Mouse (Mus musculus) Patski (cell line): ENCODE results near the gene H1fx. TPM values are rescaled to one million over a fixed set of nuclear protein-coding genes. Genes with fewer than 3 reads are reported as not detected.
"Not testable (repeated sequence)": the region's sequence is repeated elsewhere in the genome, so short reads cannot be mapped to it uniquely, and the experiment has no call there.

ENCODE experiments used
- ATAC-seq: fragments of 100-300 bp; one replicate; pipeline ENCODE4 v1.8.0; 2021
- CTCF ChIA-PET: fragments of 350-600 bp; sonication (Branson Sonifier 250); formaldehyde crosslinking; loops from one replicate; lab custom pipeline; 2022; ENCODE audit warnings: inconsistent platforms; lab: Charles Lee
- POLR2A ChIA-PET: fragments of 350-600 bp; sonication (Branson Sonifier 250); formaldehyde crosslinking; loops from one replicate; lab custom pipeline; 2022; ENCODE audit warnings: antibody characterized with exemption, inconsistent platforms; lab: Charles Lee
- DNase-seq: peaks from one replicate; pipeline ENCODE4 v3.0.0-alpha.2; 2011; ENCODE audit warnings: low read depth, low spot score
- H3K27me3 ChIP-seq: fragments of 371-371 bp; one replicate; pipeline ENCODE4 v1.5.1; 2021
- CTCF ChIP-seq: fragments of 100-300 bp; IDR thresholded peaks from one replicate; pipeline ENCODE4 v1.5.1; 2021
- in situ Hi-C: fragments of 300-500 bp; cut with MboI; formaldehyde crosslinking; loops from 3 replicates; pipeline ENCODE4 v1.11.1; 2018; ENCODE audit warnings: low pct_unique_long_range_greater_than_20kb, mixed read lengths
- polyA plus RNA-seq: library from polyadenylated mRNA; unstranded; gene quantifications from one replicate; pipeline ENCODE4 v1.2.3, GENCODE M21; 2021

The H1fx gene
- polyA plus RNA-seq, 1 experiment from 2014 or later: 29.6 TPM

DNA sequence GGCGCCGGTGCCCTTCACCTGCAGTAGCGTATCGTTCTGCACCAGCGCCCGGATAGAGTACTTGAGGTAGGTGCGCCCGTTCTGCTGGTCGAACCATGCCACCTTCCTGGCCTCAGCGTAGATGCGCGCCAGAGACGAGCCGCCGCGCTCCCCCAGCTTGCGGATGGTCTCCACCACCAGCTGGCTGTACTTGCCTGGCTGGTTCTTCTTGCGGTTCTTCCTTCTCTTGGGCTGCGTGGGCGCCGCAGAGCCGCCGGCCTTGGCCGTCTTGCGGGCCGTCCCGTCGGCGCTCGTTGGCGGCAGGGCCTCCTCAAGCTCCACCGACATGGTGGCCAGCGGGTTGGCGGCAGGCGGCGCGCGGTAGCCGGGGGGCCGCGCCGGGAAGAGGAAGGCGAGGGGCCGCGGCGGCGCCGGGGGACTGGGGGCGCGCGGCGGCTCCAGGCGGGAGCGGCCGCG, 379 bp downstream of the H1fx start:
- in situ Hi-C loops: no loop called here
- ChIA-PET CTCF (interaction anchor here (1.8 kb wide), 1 partner anchor 74 kb away, joined by 4 read pairs; no protein-coding TSS in a partner anchor), POLR2A (interaction anchor here (1.2 kb wide), 1 partner anchor 10 kb away, joined by 4 read pairs; no protein-coding TSS in a partner anchor)
- H3K27me3 ChIP-seq: no peaks in the 10 kb centered on the region
- peak; percentile 3 for ATAC-seq
- TF ChIP-seq CTCF: no peak
- DNase-seq: no peak

DNA sequence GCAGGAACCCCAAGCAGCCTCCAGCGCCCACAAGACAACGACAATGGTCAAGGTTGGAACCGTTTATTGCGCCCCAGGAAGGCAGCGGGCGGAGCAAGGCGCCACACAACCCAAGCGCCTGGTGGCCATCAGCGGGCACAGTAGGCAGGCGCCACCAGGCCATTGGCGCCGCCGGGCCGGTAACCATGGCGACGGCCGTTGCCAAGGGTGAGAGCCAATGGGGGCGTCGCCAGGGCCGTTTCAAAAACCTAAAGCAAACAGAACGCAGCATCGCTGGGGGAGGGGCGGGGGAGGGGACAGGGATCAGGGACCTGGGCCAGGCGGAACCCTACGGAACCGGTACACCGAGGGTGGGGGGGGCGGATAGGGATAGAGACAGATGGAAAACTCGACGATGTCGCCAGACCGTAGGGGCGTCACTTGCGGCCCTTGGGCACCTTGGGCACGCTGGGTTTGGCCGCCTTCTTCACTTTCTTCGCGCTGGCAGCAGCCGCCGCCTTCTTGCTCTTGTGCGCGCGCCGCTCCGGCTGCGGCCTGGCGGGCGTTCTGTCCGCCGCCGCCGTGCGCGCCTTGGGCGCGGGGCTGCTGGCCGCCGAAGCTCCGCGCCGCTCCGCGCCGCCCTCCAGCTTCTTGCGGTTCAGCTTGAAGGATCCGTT, 935 bp downstream of the H1fx start:
- POLR2A ChIA-PET: interaction anchor here (1.2 kb wide), 1 partner anchor 10 kb away, joined by 4 read pairs; no protein-coding TSS in a partner anchor
- TF ChIP-seq CTCF: no peak
- ATAC-seq: peak; percentile 64
- CTCF ChIA-PET: interaction anchor here (1.8 kb wide), 1 partner anchor 74 kb away, joined by 4 read pairs; no protein-coding TSS in a partner anchor
- no peaks in the 10 kb centered on the region for H3K27me3 ChIP-seq
- no peak for DNase-seq
- in situ Hi-C loops: no loop called here

GRCm38 (mm10) chr6:87979728-87980127, 1.7 kb downstream of the H1fx start:
- H3K27me3 ChIP-seq: no peaks in the 10 kb centered on the region
- no peak for DNase-seq
- no peak for TF ChIP-seq CTCF
- ChIA-PET POLR2A (no interaction called here), CTCF (interaction anchor here (1.8 to 2.1 kb wide), 2 partner anchors 12 to 73 kb away, joined by 4 to 8 read pairs; no protein-coding TSS in a partner anchor)
- ATAC-seq: no peak
- in situ Hi-C loops: no loop called here

DNA sequence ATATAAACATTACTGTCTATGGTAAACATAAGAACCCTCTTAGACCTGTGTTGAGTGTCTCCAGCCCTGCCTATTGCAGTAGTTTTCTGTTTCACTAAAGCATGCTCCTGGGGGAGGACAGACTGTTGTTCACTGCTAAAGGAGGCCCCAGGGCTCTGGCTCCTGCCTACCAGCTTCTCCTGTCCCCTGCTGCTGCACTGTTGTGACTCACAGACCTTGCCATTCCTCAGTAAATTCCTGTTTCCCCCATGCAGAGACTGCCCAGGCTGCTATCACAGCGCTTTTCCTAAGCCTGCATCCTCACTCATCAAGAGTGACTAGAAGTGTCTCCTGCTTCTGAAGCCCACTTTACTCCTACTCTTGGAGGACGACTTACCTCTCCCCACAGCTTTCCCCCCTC, 11.4 kb downstream of the H1fx start:
- CTCF ChIA-PET: no interaction called here
- POLR2A ChIA-PET: no interaction called here
- no peak for DNase-seq
- no peak for TF ChIP-seq CTCF
- ATAC-seq: peak; percentile 91
- in situ Hi-C loops: no loop called here
- H3K27me3 ChIP-seq: no peaks in the 10 kb centered on the region

DNA sequence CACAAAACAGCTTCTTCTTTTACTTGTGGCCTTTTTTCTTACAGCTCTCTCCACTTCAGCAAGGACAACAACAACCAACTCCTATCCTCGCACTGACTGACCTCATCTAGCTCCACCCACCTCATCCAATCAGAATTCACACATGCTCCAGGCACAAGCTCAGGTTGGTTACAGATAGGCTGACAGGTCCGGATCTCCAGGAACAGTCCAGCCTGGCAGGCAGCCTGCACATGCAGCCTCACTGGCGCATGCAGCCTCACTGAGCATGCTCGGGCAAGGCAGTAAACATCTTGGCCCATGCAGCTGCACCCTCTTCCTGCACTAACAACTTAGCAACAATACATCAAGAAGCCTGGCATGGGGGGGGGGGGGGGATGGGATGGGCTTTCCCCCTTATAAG, 19.0 kb downstream of the H1fx start:
- ATAC-seq, CTCF ChIA-PET, DNase-seq, H3K27me3 ChIP-seq, in situ Hi-C loops, POLR2A ChIA-PET: not testable (repeated sequence)

DNA sequence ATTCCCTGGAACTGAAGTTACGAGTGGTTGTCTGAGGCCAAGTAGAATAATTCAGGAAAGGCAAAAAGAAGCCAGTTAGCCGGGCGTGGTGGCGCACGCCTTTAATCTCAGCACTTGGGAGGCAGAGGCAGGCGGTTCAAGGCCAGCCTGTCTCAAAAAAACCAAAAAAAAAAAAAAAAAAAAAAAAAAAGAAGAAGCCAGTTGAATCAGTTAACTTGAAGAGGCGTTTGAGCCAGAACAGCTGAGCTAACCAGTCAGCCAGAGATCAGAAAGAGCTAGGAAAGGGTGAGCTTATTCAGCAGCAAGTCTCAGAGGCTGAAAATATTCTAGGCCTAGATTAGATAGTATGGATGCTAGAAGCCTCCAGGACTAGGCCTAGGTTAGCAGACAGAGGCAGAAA, 39.3 kb downstream of the H1fx start:
- in situ Hi-C loops: no loop called here
- CTCF ChIA-PET: no interaction called here
- POLR2A ChIA-PET: no interaction called here
- H3K27me3 ChIP-seq: no peaks in the 10 kb centered on the region
- no peak for TF ChIP-seq CTCF
- no peak for ATAC-seq
- DNase-seq: no peak

GRCm38 (mm10) chr6:87938941-87939340, 42.5 kb downstream of the H1fx start:
- CTCF ChIA-PET: no interaction called here
- POLR2A ChIA-PET: no interaction called here
- no peaks in the 10 kb centered on the region for H3K27me3 ChIP-seq
- no peak for ATAC-seq
- no peak for TF ChIP-seq CTCF
- DNase-seq: no peak
- in situ Hi-C loops: no loop called here

DNA sequence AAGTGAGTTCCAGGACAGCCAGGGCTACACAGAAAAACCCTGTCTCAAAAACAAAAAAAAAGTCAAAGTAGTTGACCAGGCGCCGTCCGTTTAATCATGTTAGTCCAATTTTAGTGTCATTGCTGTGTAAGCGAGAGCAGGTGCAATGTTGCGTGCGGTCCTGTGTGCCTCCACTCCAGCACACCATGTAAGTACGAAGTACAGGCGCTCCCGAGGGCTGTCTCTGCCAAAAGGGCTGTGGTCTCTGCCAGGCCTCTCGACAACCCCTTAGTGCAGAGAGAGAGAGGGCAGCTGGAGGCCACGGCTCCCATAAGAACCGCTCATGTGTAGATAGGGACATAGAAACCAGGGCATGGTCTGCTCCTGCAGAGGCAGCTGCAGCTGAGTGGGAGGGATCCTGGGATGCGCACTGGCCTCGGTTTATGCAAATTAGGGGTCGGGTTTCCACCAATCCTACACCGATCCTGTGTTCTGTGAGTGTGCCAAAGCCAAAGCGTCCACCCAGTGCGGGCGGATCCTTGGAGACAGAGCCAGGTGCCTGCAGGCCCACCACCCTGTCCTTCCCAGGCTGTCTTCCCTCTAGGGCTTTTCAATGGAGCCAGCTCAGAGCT, 44.2 kb downstream of the H1fx start:
- H3K27me3 ChIP-seq: no peaks in the 10 kb centered on the region
- CTCF ChIA-PET: no interaction called here
- POLR2A ChIA-PET: no interaction called here
- ATAC-seq (no peak), DNase-seq (no peak)
- TF ChIP-seq CTCF: no peak
- in situ Hi-C loops: no loop called here

- CTCF ChIA-PET: no interaction called here
- in situ Hi-C loops: no loop called here
- no peak for TF ChIP-seq CTCF
- H3K27me3 ChIP-seq: no peaks in the 10 kb centered on the region
- ATAC-seq (no peak), DNase-seq (no peak)
- POLR2A ChIA-PET: no interaction called here
Measured at GRCm38 (mm10) chr6:87935037-87935436, 46.4 kb downstream of the H1fx start.

Other genes with a start within 250 kb of the H1fx start
- gene Gp9, start 203.6 kb downstream of the H1fx start, polyA plus RNA-seq: not detected
- 26.7 TPM for gene Rab43, start 169.5 kb downstream of the H1fx start, polyA plus RNA-seq
- gene Gm45140, start 145.8 kb downstream of the H1fx start, polyA plus RNA-seq: 11.2 TPM
- 59.6 TPM for gene Isy1, start 142.8 kb downstream of the H1fx start, polyA plus RNA-seq
- gene Cnbp, start 130.5 kb downstream of the H1fx start, polyA plus RNA-seq: 364 TPM
- 128 TPM for gene Copg1, start 93.8 kb downstream of the H1fx start, polyA plus RNA-seq
- gene Hmces, start 67.7 kb downstream of the H1fx start, polyA plus RNA-seq: 36.8 TPM
- 345 TPM for gene Rab7, start 63.6 kb upstream of the H1fx start, polyA plus RNA-seq
- 218 TPM for gene Rpn1, start 102.8 kb upstream of the H1fx start, polyA plus RNA-seq
- 6.2 TPM for gene Gata2, start 212.3 kb upstream of the H1fx start, polyA plus RNA-seq
- not detected for gene Dnajb8, start 240.6 kb upstream of the H1fx start, polyA plus RNA-seq